Mouse (Mus musculus): ENCODE measurements around the gene Brms1. TPM values are rescaled to one million over a fixed set of nuclear protein-coding genes. Genes with fewer than 3 reads are reported as not detected.
A peak's percentile ranks its signal among the peaks of the same experiment; 100 is the strongest.

Brms1 gene
- total and polyA plus RNA-seq, 2 experiments from 2014 or later: 1.9 to 20.4 TPM

GRCm38 (mm10) chr19:5094746-5095417 lies 53.7 kb downstream of the Brms1 start:
- no peak for ATAC-seq (ENCODE audit: insufficient read depth, low read depth)
- no peak overlapping the region for H3K4me2 ChIP-seq (ENCODE audit: low read depth, low read length)
- H3K4me3 ChIP-seq (ENCODE audit: low read depth, low read length): no peak overlapping the region

GRCm38 (mm10) chr19:5095887-5096474 lies 54.8 kb downstream of the Brms1 start:
- Histone ChIP-seq H3K36me3 (replicated peaks; ENCODE audit: control insufficient read depth, insufficient read depth, low read length) (peaks cover 33% of the 10 kb centered on the region), H3K4me1 (ENCODE audit: control insufficient read depth, insufficient read depth) (peaks cover 10% of the 10 kb centered on the region; the same call in 1 of the 2 replicates), H3K27ac (ENCODE audit: low read depth) (no peak overlapping the region), H3K4me2 (ENCODE audit: low read depth, low read length) (no peak overlapping the region), H3K9me3 (replicated peaks; ENCODE audit: control insufficient read depth, low read length) (no peaks in the 10 kb centered on the region), H3K4me3 (ENCODE audit: low read depth, low read length) (no peak overlapping the region), H3K9ac (replicated peaks; ENCODE audit: low read depth, low read length) (no peak overlapping the region), H3K27me3 (ENCODE audit: control insufficient read depth, insufficient read depth, low read length) (no peaks in the 10 kb centered on the region)
- no peak for TF ChIP-seq CTCF (IDR thresholded peaks at IDR 0.05; ENCODE audit: low read depth)
- TF ChIP-seq EP300 (IDR thresholded peaks at IDR 0.05; ENCODE audit: low read depth): no peak
- DNase-seq (ENCODE audit: low spot score) (no peak), ATAC-seq (ENCODE audit: insufficient read depth, low read depth) (no peak)
- 3% methylated on average over 9 of the region's 9 CpGs for WGBS

More at GRCm38 (mm10) chr19:5094746-5095417, 53.7 kb downstream of the Brms1 start:
- H3K36me3 ChIP-seq (replicated peaks; ENCODE audit: control insufficient read depth, insufficient read depth, low read length): peaks cover 30% of the 10 kb centered on the region
- peak; percentile 3 for DNase-seq (ENCODE audit: low spot score)
- H3K9me3 ChIP-seq (replicated peaks; ENCODE audit: control insufficient read depth, low read length): no peaks in the 10 kb centered on the region
- peaks cover 10% of the 10 kb centered on the region; the same call in 1 of the 2 replicates for H3K4me1 ChIP-seq (ENCODE audit: control insufficient read depth, insufficient read depth)
- no peak overlapping the region for H3K9ac ChIP-seq (replicated peaks; ENCODE audit: low read depth, low read length)
- no peak for TF ChIP-seq CTCF (IDR thresholded peaks at IDR 0.05; ENCODE audit: low read depth)
- no peak for TF ChIP-seq EP300 (IDR thresholded peaks at IDR 0.05; ENCODE audit: low read depth)
- 40% methylated on average over 11 of the region's 11 CpGs for WGBS
- no peak overlapping the region for H3K27ac ChIP-seq (ENCODE audit: low read depth)
- no peaks in the 10 kb centered on the region for H3K27me3 ChIP-seq (ENCODE audit: control insufficient read depth, insufficient read depth, low read length)

- no peak for TF ChIP-seq EP300 (IDR thresholded peaks at IDR 0.05; ENCODE audit: low read depth)
- no peak for TF ChIP-seq CTCF (IDR thresholded peaks at IDR 0.05; ENCODE audit: low read depth)
- WGBS: 7% methylated on average over 31 of the region's 31 CpGs
- peaks cover 10% of the 10 kb centered on the region; the same call in 1 of the 2 replicates for H3K4me1 ChIP-seq (ENCODE audit: control insufficient read depth, insufficient read depth)
- peak overlapping the region; percentile 39 for H3K4me3 ChIP-seq (ENCODE audit: low read depth, low read length)
- peak overlapping the region; percentile 77 for H3K4me2 ChIP-seq (ENCODE audit: low read depth, low read length)
- no peaks in the 10 kb centered on the region for H3K27me3 ChIP-seq (ENCODE audit: control insufficient read depth, insufficient read depth, low read length)
- peaks cover 37% of the 10 kb centered on the region for H3K36me3 ChIP-seq (replicated peaks; ENCODE audit: control insufficient read depth, insufficient read depth, low read length)
- ATAC-seq (ENCODE audit: insufficient read depth, low read depth) (no peak), DNase-seq (ENCODE audit: low spot score) (no peak)
- H3K27ac ChIP-seq (ENCODE audit: low read depth): no peak overlapping the region
- H3K9me3 ChIP-seq (replicated peaks; ENCODE audit: control insufficient read depth, low read length): no peaks in the 10 kb centered on the region
- peak overlapping the region; percentile 41; the same call in 1 of the 2 replicates for H3K9ac ChIP-seq (replicated peaks; ENCODE audit: low read depth, low read length)
These were observed 56.6 kb downstream of the Brms1 start for GRCm38 (mm10) chr19:5097521-5098362.

GRCm38 (mm10) chr19:5098363-5099143 lies 57.4 kb downstream of the Brms1 start, which contains the start of gene Cnih2:
Gene Cnih2, minus strand, starts transcription at chr19:5098521.
- Histone ChIP-seq H3K27ac (ENCODE audit: low read depth) (no peak within 1 kb of the TSS), H3K4me1 (ENCODE audit: control insufficient read depth, insufficient read depth) (peaks cover 10% of the 10 kb centered on the region; the same call in 1 of the 2 replicates), H3K4me2 (ENCODE audit: low read depth, low read length) (peak within 1 kb of the TSS; percentile 77), H3K27me3 (ENCODE audit: control insufficient read depth, insufficient read depth, low read length) (no peaks in the 10 kb centered on the region), H3K4me3 (ENCODE audit: low read depth, low read length) (peak within 1 kb of the TSS; percentile 39), H3K9me3 (replicated peaks; ENCODE audit: control insufficient read depth, low read length) (no peaks in the 10 kb centered on the region), H3K36me3 (replicated peaks; ENCODE audit: control insufficient read depth, insufficient read depth, low read length) (peaks cover 45% of the 10 kb centered on the region), H3K9ac (replicated peaks; ENCODE audit: low read depth, low read length) (peak within 1 kb of the TSS; percentile 41; the same call in 1 of the 2 replicates)
- 7% methylated on average over 25 of the region's 48 CpGs for WGBS
- DNase-seq (ENCODE audit: low spot score): peak; percentile 30
- peak; percentile 50 for ATAC-seq (ENCODE audit: insufficient read depth, low read depth)
- TF ChIP-seq CTCF (IDR thresholded peaks at IDR 0.05; ENCODE audit: low read depth) (no peak), EP300 (IDR thresholded peaks at IDR 0.05; ENCODE audit: low read depth) (no peak)

Other genes with a start within 250 kb of the Brms1 start
- gene Rbm4, start 247.5 kb upstream of the Brms1 start, total RNA-seq (2014; rRNA removed; ENCODE audit: low replicate concordance): 63.4 and 75.1 TPM in 2 replicates
- gene Rbm4, start 247.5 kb upstream of the Brms1 start, polyA plus RNA-seq (2015; fragmentation: Nextera tagmentation; extraction: Ambion mirVana): 40.8 and 43.9 TPM in 2 replicates
- 3.7 and 12.4 TPM in 2 replicates for gene Gm21992, start 229.7 kb upstream of the Brms1 start, total RNA-seq (2014; rRNA removed; ENCODE audit: low replicate concordance)
- 17.6 and 21.6 TPM in 2 replicates for gene Gm21992, start 229.7 kb upstream of the Brms1 start, polyA plus RNA-seq (2015; fragmentation: Nextera tagmentation; extraction: Ambion mirVana)
- 25.3 and 28.1 TPM in 2 replicates for gene Rbm14, start 229.7 kb upstream of the Brms1 start, total RNA-seq (2014; rRNA removed; ENCODE audit: low replicate concordance)
- gene Rbm14, start 229.7 kb upstream of the Brms1 start, polyA plus RNA-seq (2015; fragmentation: Nextera tagmentation; extraction: Ambion mirVana): 21.2 and 24.9 TPM in 2 replicates
- gene Ccs, start 202.0 kb upstream of the Brms1 start, total RNA-seq (2014; rRNA removed; ENCODE audit: low replicate concordance): 23.2 and 58.6 TPM in 2 replicates
- gene Ccs, start 202.0 kb upstream of the Brms1 start, polyA plus RNA-seq (2015; fragmentation: Nextera tagmentation; extraction: Ambion mirVana): 41.8 and 42.1 TPM in 2 replicates
- not detected in 2 replicates for gene Ccdc87, start 202.0 kb upstream of the Brms1 start, total RNA-seq (2014; rRNA removed; ENCODE audit: low replicate concordance)
- gene Ccdc87, start 202.0 kb upstream of the Brms1 start, polyA plus RNA-seq (2015; fragmentation: Nextera tagmentation; extraction: Ambion mirVana): 0.08 and 0.10 TPM in 2 replicates
- gene Ctsf, start 186.2 kb upstream of the Brms1 start, total RNA-seq (2014; rRNA removed; ENCODE audit: low replicate concordance): 49.5 and 56.8 TPM in 2 replicates
- 39.7 and 43.6 TPM in 2 replicates for gene Ctsf, start 186.2 kb upstream of the Brms1 start, polyA plus RNA-seq (2015; fragmentation: Nextera tagmentation; extraction: Ambion mirVana)
- gene Actn3, start 163.4 kb upstream of the Brms1 start, total RNA-seq (2014; rRNA removed; ENCODE audit: low replicate concordance): 0.95 and 1.2 TPM in 2 replicates
- gene Actn3, start 163.4 kb upstream of the Brms1 start, polyA plus RNA-seq (2015; fragmentation: Nextera tagmentation; extraction: Ambion mirVana): 0.72 and 0.78 TPM in 2 replicates
- 8.7 and 11.6 TPM in 2 replicates for gene Zdhhc24, start 162.7 kb upstream of the Brms1 start, total RNA-seq (2014; rRNA removed; ENCODE audit: low replicate concordance)
- 5.9 TPM in 2 replicates for gene Zdhhc24, start 162.7 kb upstream of the Brms1 start, polyA plus RNA-seq (2015; fragmentation: Nextera tagmentation; extraction: Ambion mirVana)
- 5.4 and 5.8 TPM in 2 replicates for gene Bbs1, start 134.7 kb upstream of the Brms1 start, total RNA-seq (2014; rRNA removed; ENCODE audit: low replicate concordance)
- gene Bbs1, start 134.7 kb upstream of the Brms1 start, polyA plus RNA-seq (2015; fragmentation: Nextera tagmentation; extraction: Ambion mirVana): 1.1 and 1.4 TPM in 2 replicates
- gene Dpp3, start 113.1 kb upstream of the Brms1 start, total RNA-seq (2014; rRNA removed; ENCODE audit: low replicate concordance): 60.1 and 116 TPM in 2 replicates
- gene Dpp3, start 113.1 kb upstream of the Brms1 start, polyA plus RNA-seq (2015; fragmentation: Nextera tagmentation; extraction: Ambion mirVana): 40.8 and 44.3 TPM in 2 replicates
- gene Peli3, start 98.2 kb upstream of the Brms1 start, total RNA-seq (2014; rRNA removed; ENCODE audit: low replicate concordance): 0.76 TPM in 1 of 2 replicates, not detected in the other
- gene Peli3, start 98.2 kb upstream of the Brms1 start, polyA plus RNA-seq (2015; fragmentation: Nextera tagmentation; extraction: Ambion mirVana): 0.27 and 0.31 TPM in 2 replicates
- gene Mrpl11, start 79.2 kb upstream of the Brms1 start, total RNA-seq (2014; rRNA removed; ENCODE audit: low replicate concordance): 35.0 and 61.4 TPM in 2 replicates
- gene Mrpl11, start 79.2 kb upstream of the Brms1 start, polyA plus RNA-seq (2015; fragmentation: Nextera tagmentation; extraction: Ambion mirVana): 128 and 131 TPM in 2 replicates
- 0.15 TPM in 1 of 2 replicates, not detected in the other for gene Npas4, start 51.0 kb upstream of the Brms1 start, total RNA-seq (2014; rRNA removed; ENCODE audit: low replicate concordance)
- 0.03 TPM in 1 of 2 replicates, not detected in the other for gene Npas4, start 51.0 kb upstream of the Brms1 start, polyA plus RNA-seq (2015; fragmentation: Nextera tagmentation; extraction: Ambion mirVana)
- gene Slc29a2, start 17.5 kb upstream of the Brms1 start, total RNA-seq (2014; rRNA removed; ENCODE audit: low replicate concordance): 13.8 and 17.3 TPM in 2 replicates
- gene Slc29a2, start 17.5 kb upstream of the Brms1 start, polyA plus RNA-seq (2015; fragmentation: Nextera tagmentation; extraction: Ambion mirVana): 11.5 and 11.7 TPM in 2 replicates
- gene B4gat1, start 2.5 kb upstream of the Brms1 start, total RNA-seq (2014; rRNA removed; ENCODE audit: low replicate concordance): 46.2 and 58.3 TPM in 2 replicates
- 47.4 and 48.2 TPM in 2 replicates for gene B4gat1, start 2.5 kb upstream of the Brms1 start, polyA plus RNA-seq (2015; fragmentation: Nextera tagmentation; extraction: Ambion mirVana)
- gene AC124502.3, start 2.5 kb upstream of the Brms1 start, total RNA-seq (2014; rRNA removed; ENCODE audit: low replicate concordance): 1.7 TPM in 1 of 2 replicates, not detected in the other
- gene AC124502.3, start 2.5 kb upstream of the Brms1 start, polyA plus RNA-seq (2015; fragmentation: Nextera tagmentation; extraction: Ambion mirVana): 0.97 and 1.4 TPM in 2 replicates
- 3.1 and 3.2 TPM in 2 replicates for gene Rin1, start 9.1 kb downstream of the Brms1 start, total RNA-seq (2014; rRNA removed; ENCODE audit: low replicate concordance)
- 0.97 and 1.3 TPM in 2 replicates for gene Rin1, start 9.1 kb downstream of the Brms1 start, polyA plus RNA-seq (2015; fragmentation: Nextera tagmentation; extraction: Ambion mirVana)
- gene Cd248, start 26.7 kb downstream of the Brms1 start, total RNA-seq (2014; rRNA removed; ENCODE audit: low replicate concordance): 19.8 and 24.4 TPM in 2 replicates
- gene Cd248, start 26.7 kb downstream of the Brms1 start, polyA plus RNA-seq (2015; fragmentation: Nextera tagmentation; extraction: Ambion mirVana): 7.8 and 8.8 TPM in 2 replicates
- 2.6 and 4.3 TPM in 2 replicates for gene Tmem151a, start 44.2 kb downstream of the Brms1 start, total RNA-seq (2014; rRNA removed; ENCODE audit: low replicate concordance)
- gene Tmem151a, start 44.2 kb downstream of the Brms1 start, polyA plus RNA-seq (2015; fragmentation: Nextera tagmentation; extraction: Ambion mirVana): 3.0 and 3.3 TPM in 2 replicates
- gene Yif1a, start 47.2 kb downstream of the Brms1 start, total RNA-seq (2014; rRNA removed; ENCODE audit: low replicate concordance): 160 and 168 TPM in 2 replicates
- gene Yif1a, start 47.2 kb downstream of the Brms1 start, polyA plus RNA-seq (2015; fragmentation: Nextera tagmentation; extraction: Ambion mirVana): 109 and 120 TPM in 2 replicates
- 5.6 TPM in 1 of 2 replicates, not detected in the other for gene Cnih2, start 57.2 kb downstream of the Brms1 start, total RNA-seq (2014; rRNA removed; ENCODE audit: low replicate concordance)
- 1.1 and 1.2 TPM in 2 replicates for gene Cnih2, start 57.2 kb downstream of the Brms1 start, polyA plus RNA-seq (2015; fragmentation: Nextera tagmentation; extraction: Ambion mirVana)
- gene Rab1b, start 65.7 kb downstream of the Brms1 start, total RNA-seq (2014; rRNA removed; ENCODE audit: low replicate concordance): 384 and 424 TPM in 2 replicates
- gene Rab1b, start 65.7 kb downstream of the Brms1 start, polyA plus RNA-seq (2015; fragmentation: Nextera tagmentation; extraction: Ambion mirVana): 230 and 231 TPM in 2 replicates
- gene Klc2, start 77.2 kb downstream of the Brms1 start, total RNA-seq (2014; rRNA removed; ENCODE audit: low replicate concordance): 44.5 and 70.8 TPM in 2 replicates
- 17.5 and 19.0 TPM in 2 replicates for gene Klc2, start 77.2 kb downstream of the Brms1 start, polyA plus RNA-seq (2015; fragmentation: Nextera tagmentation; extraction: Ambion mirVana)
- gene Pacs1, start 231.8 kb downstream of the Brms1 start, total RNA-seq (2014; rRNA removed; ENCODE audit: low replicate concordance): 11.3 and 45.7 TPM in 2 replicates
- 7.2 and 7.4 TPM in 2 replicates for gene Pacs1, start 231.8 kb downstream of the Brms1 start, polyA plus RNA-seq (2015; fragmentation: Nextera tagmentation; extraction: Ambion mirVana)

Data from heart, postnatal 0 days (tissue).